In the genomic region with DNA sequence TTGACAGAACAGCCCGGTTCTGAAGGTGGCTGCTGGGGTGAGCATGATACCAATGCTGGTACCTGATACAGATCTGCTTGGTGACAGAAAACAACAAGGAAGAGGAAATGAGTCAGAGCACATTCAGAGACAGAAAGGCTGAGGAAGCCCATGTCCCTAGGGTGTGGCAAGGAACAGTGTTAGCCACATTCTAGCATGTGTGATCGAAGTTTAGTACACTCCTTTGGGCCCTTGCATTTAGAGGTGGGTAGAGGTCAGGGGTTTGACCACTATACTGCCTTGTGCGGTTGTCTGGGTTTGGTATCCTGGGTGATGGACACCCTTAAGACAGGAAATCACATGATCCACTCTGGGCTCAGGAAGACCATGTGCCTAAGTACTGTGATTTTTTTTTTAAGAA, we compare ENCODE assay signal across 18 mouse cellular contexts.
DNase-seq lines count a peak whose midpoint lies in the region; ATAC-seq lines count a peak whose summit lies in the region.
"Had no signal": no experiment of that assay in that cellular context is flagged by ENCODE, and none has a peak within 500 bp of the region (broad histone marks: within the 10 kb centered on the region; RNA-seq: fewer than 3 reads in every experiment).

No protein-coding gene starts in this region.

- H3K27me3 ChIP-seq in forebrain, embryonic 10.5 days (ENCODE audit: poor library complexity, severe bottlenecking): no peaks in the 10 kb centered on the region
- H3K27me3 ChIP-seq: hindbrain, embryonic 13.5 days had no signal

- no peak overlapping the region for H3K4me3 ChIP-seq in forebrain, embryonic 10.5 days
- H3K4me3 ChIP-seq: embryonic facial prominence, embryonic 10.5 days; hindbrain, embryonic 13.5 days had no signal

- no peak for ATAC-seq in inflammation-experienced regulatory T-cells, adult 6 months
- ATAC-seq: forebrain, embryonic 14.5 days; intestine, embryonic 16.5 days had no signal

- whole genome bisulfite sequencing in forebrain, embryonic 10.5 days: 88% methylated on average over 3 of the region's 3 CpGs

- H3K9me3 ChIP-seq in forebrain, embryonic 10.5 days: peaks cover 1% of the 10 kb centered on the region; the same call in 1 of the 2 replicates
- H3K9me3 ChIP-seq: embryonic facial prominence, embryonic 10.5 days; hindbrain, embryonic 13.5 days had no signal

- DNase-seq in 3134 (ENCODE audit: extremely low read depth, insufficient read length, low spot score) (peak; percentile 31), 416B (ENCODE audit: low read depth) (peak; percentile 40), MN1 (ENCODE audit: low spot score) (peak; percentile 9)
- DNase-seq in natural killer cell, adult 2 months (ENCODE audit: low spot score in 2 of 2): peak; percentile 44 to 69
- no peak for DNase-seq in forebrain, embryonic 10.5 days (ENCODE audit: extremely low spot score, low spot score)
- DNase-seq: adrenal gland, postnatal 14 days; cerebellum, adult 2 months; cerebellum, postnatal 10 days; gastrocnemius, postnatal 10 days; heart, postnatal 10 days; heart, postnatal 4 days; kidney, adult 8-10 months had no signal

- H3K27ac ChIP-seq in forebrain, embryonic 10.5 days: no peak overlapping the region
- H3K27ac ChIP-seq: embryonic facial prominence, embryonic 10.5 days; hindbrain, embryonic 13.5 days had no signal

- no peaks in the 10 kb centered on the region for H3K4me1 ChIP-seq in forebrain, embryonic 10.5 days
- H3K4me1 ChIP-seq: embryonic facial prominence, embryonic 10.5 days had no signal

- H3K36me3 ChIP-seq in forebrain, embryonic 10.5 days (replicated peaks): no peaks in the 10 kb centered on the region
- H3K36me3 ChIP-seq: embryonic facial prominence, embryonic 10.5 days; G1E; hindbrain, embryonic 13.5 days had no signal
